Mouse (Mus musculus): ENCODE measurements at regions not wholly inside any gene's neighbourhood (a gene's known extent, or its start where the extent isn't known, plus 50 kb on each side); places are given as distances from the start of the nearest gene placed in this dataset.

- no peaks in the 10 kb centered on the region for H3K9me3 ChIP-seq (ENCODE audit: control insufficient read depth, low read length)
- H3K27ac ChIP-seq (ENCODE audit: low read length), result no peak overlapping the region
- H3K4me2 ChIP-seq (ENCODE audit: low read length), result no peak overlapping the region
- no peak overlapping the region for H3K4me3 ChIP-seq (replicated peaks; ENCODE audit: low read length)
- H3K36me3 ChIP-seq (ENCODE audit: control insufficient read depth, insufficient read depth), result no peaks in the 10 kb centered on the region
- 84% methylated on average over 2 of the region's 2 CpGs for WGBS
- H3K9ac ChIP-seq (replicated peaks; ENCODE audit: low read depth, low read length), result no peak overlapping the region
- H3K27me3 ChIP-seq (replicated peaks; ENCODE audit: control insufficient read depth, insufficient read depth, low read length), result no peaks in the 10 kb centered on the region
- no peak for ATAC-seq
- no peaks in the 10 kb centered on the region for H3K4me1 ChIP-seq (replicated peaks; ENCODE audit: control insufficient read depth, insufficient read depth, low read length)
Observed at GRCm38 (mm10) chr13:86274926-86275622, 228.4 kb upstream of the Cox7c start.

GRCm38 (mm10) chr13:86238054-86238453 lies 191.3 kb upstream of the Cox7c start:
- H3K36me3 ChIP-seq (ENCODE audit: control insufficient read depth, insufficient read depth), result no peaks in the 10 kb centered on the region
- H3K9me3 ChIP-seq (ENCODE audit: control insufficient read depth, low read length), result 0 out of 2 replicates have a peak, but pooled peaks cover 2% of the 10 kb centered on the region
- no peak overlapping the region for H3K9ac ChIP-seq (replicated peaks; ENCODE audit: low read depth, low read length)
- H3K4me3 ChIP-seq (replicated peaks; ENCODE audit: low read length), result no peak overlapping the region
- H3K27me3 ChIP-seq (replicated peaks; ENCODE audit: control insufficient read depth, insufficient read depth, low read length), result no peaks in the 10 kb centered on the region
- no peak for ATAC-seq
- H3K4me1 ChIP-seq (replicated peaks; ENCODE audit: control insufficient read depth, insufficient read depth, low read length), result no peaks in the 10 kb centered on the region
- H3K4me2 ChIP-seq (ENCODE audit: low read length), result no peak overlapping the region
- WGBS, result 88% methylated on average over 1 of the region's 1 CpGs
- H3K27ac ChIP-seq (ENCODE audit: low read length), result no peak overlapping the region

GRCm38 (mm10) chr13:86205641-86206040 lies 158.9 kb upstream of the Cox7c start:
- H3K27me3 ChIP-seq (replicated peaks; ENCODE audit: control insufficient read depth, insufficient read depth, low read length), result no peaks in the 10 kb centered on the region
- no peak overlapping the region for H3K9ac ChIP-seq (replicated peaks; ENCODE audit: low read depth, low read length)
- no peak overlapping the region for H3K27ac ChIP-seq (ENCODE audit: low read length)
- H3K36me3 ChIP-seq (ENCODE audit: control insufficient read depth, insufficient read depth), result no peaks in the 10 kb centered on the region
- H3K9me3 ChIP-seq (ENCODE audit: control insufficient read depth, low read length), result no peaks in the 10 kb centered on the region
- H3K4me2 ChIP-seq (ENCODE audit: low read length), result no peak overlapping the region
- WGBS, result 36% methylated on average over 3 of the region's 3 CpGs
- no peaks in the 10 kb centered on the region for H3K4me1 ChIP-seq (replicated peaks; ENCODE audit: control insufficient read depth, insufficient read depth, low read length)
- peak; percentile 55; the same call in 1 of the 2 replicates for ATAC-seq
- H3K4me3 ChIP-seq (replicated peaks; ENCODE audit: low read length), result no peak overlapping the region

- Histone ChIP-seq H3K27ac (ENCODE audit: low read length) (no peak overlapping the region), H3K27me3 (replicated peaks; ENCODE audit: control insufficient read depth, insufficient read depth, low read length) (no peaks in the 10 kb centered on the region), H3K9ac (replicated peaks; ENCODE audit: low read depth, low read length) (no peak overlapping the region), H3K4me1 (replicated peaks; ENCODE audit: control insufficient read depth, insufficient read depth, low read length) (no peaks in the 10 kb centered on the region), H3K4me2 (ENCODE audit: low read length) (no peak overlapping the region), H3K9me3 (ENCODE audit: control insufficient read depth, low read length) (no peaks in the 10 kb centered on the region), H3K4me3 (replicated peaks; ENCODE audit: low read length) (no peak overlapping the region), H3K36me3 (ENCODE audit: control insufficient read depth, insufficient read depth) (no peaks in the 10 kb centered on the region)
- 27% methylated on average over 2 of the region's 2 CpGs for WGBS
- ATAC-seq, result no peak
Observed at GRCm38 (mm10) chr13:86180496-86180895, 133.8 kb upstream of the Cox7c start.

- Histone ChIP-seq H3K4me2 (ENCODE audit: low read length) (no peak overlapping the region), H3K9me3 (ENCODE audit: control insufficient read depth, low read length) (no peaks in the 10 kb centered on the region), H3K9ac (replicated peaks; ENCODE audit: low read depth, low read length) (no peak overlapping the region), H3K4me1 (replicated peaks; ENCODE audit: control insufficient read depth, insufficient read depth, low read length) (no peaks in the 10 kb centered on the region), H3K4me3 (replicated peaks; ENCODE audit: low read length) (no peak overlapping the region), H3K36me3 (ENCODE audit: control insufficient read depth, insufficient read depth) (no peaks in the 10 kb centered on the region), H3K27ac (ENCODE audit: low read length) (no peak overlapping the region), H3K27me3 (replicated peaks; ENCODE audit: control insufficient read depth, insufficient read depth, low read length) (no peaks in the 10 kb centered on the region)
- ATAC-seq, result no peak
- WGBS, result 63% methylated on average over 3 of the region's 3 CpGs
Observed at GRCm38 (mm10) chr13:86147331-86147730, 100.6 kb upstream of the Cox7c start.

- no peak overlapping the region for H3K27ac ChIP-seq (ENCODE audit: low read length)
- H3K4me1 ChIP-seq (replicated peaks; ENCODE audit: control insufficient read depth, insufficient read depth, low read length), result no peaks in the 10 kb centered on the region
- no peak overlapping the region for H3K4me3 ChIP-seq (replicated peaks; ENCODE audit: low read length)
- H3K9ac ChIP-seq (replicated peaks; ENCODE audit: low read depth, low read length), result no peak overlapping the region
- no peak overlapping the region for H3K4me2 ChIP-seq (ENCODE audit: low read length)
- no peaks in the 10 kb centered on the region for H3K36me3 ChIP-seq (ENCODE audit: control insufficient read depth, insufficient read depth)
- no peak for ATAC-seq
- H3K27me3 ChIP-seq (replicated peaks; ENCODE audit: control insufficient read depth, insufficient read depth, low read length), result no peaks in the 10 kb centered on the region
- 84% methylated on average over 6 of the region's 6 CpGs for WGBS
- H3K9me3 ChIP-seq (ENCODE audit: control insufficient read depth, low read length), result no peaks in the 10 kb centered on the region
Observed at GRCm38 (mm10) chr13:86111372-86112094, 64.8 kb upstream of the Cox7c start.

- Histone ChIP-seq H3K36me3 (ENCODE audit: control insufficient read depth, insufficient read depth) (no peaks in the 10 kb centered on the region), H3K4me3 (replicated peaks; ENCODE audit: low read length) (no peak overlapping the region), H3K27ac (ENCODE audit: low read length) (no peak overlapping the region), H3K9me3 (ENCODE audit: control insufficient read depth, low read length) (no peaks in the 10 kb centered on the region), H3K27me3 (replicated peaks; ENCODE audit: control insufficient read depth, insufficient read depth, low read length) (no peaks in the 10 kb centered on the region), H3K4me2 (ENCODE audit: low read length) (no peak overlapping the region), H3K9ac (replicated peaks; ENCODE audit: low read depth, low read length) (no peak overlapping the region), H3K4me1 (replicated peaks; ENCODE audit: control insufficient read depth, insufficient read depth, low read length) (no peaks in the 10 kb centered on the region)
- WGBS, result 81% methylated on average over 1 of the region's 1 CpGs
- no peak for ATAC-seq
Observed at GRCm38 (mm10) chr13:86102212-86102611, 55.5 kb upstream of the Cox7c start.

GRCm38 (mm10) chr13:86097836-86098235 lies 51.1 kb upstream of the Cox7c start:
- H3K27me3 ChIP-seq (replicated peaks; ENCODE audit: control insufficient read depth, insufficient read depth, low read length), result no peaks in the 10 kb centered on the region
- WGBS, result 27% methylated on average over 2 of the region's 2 CpGs
- no peaks in the 10 kb centered on the region for H3K36me3 ChIP-seq (ENCODE audit: control insufficient read depth, insufficient read depth)
- no peak overlapping the region for H3K27ac ChIP-seq (ENCODE audit: low read length)
- H3K4me1 ChIP-seq (replicated peaks; ENCODE audit: control insufficient read depth, insufficient read depth, low read length), result no peaks in the 10 kb centered on the region
- H3K9ac ChIP-seq (replicated peaks; ENCODE audit: low read depth, low read length), result no peak overlapping the region
- no peak for ATAC-seq
- no peak overlapping the region for H3K4me3 ChIP-seq (replicated peaks; ENCODE audit: low read length)
- no peaks in the 10 kb centered on the region for H3K9me3 ChIP-seq (ENCODE audit: control insufficient read depth, low read length)
- H3K4me2 ChIP-seq (ENCODE audit: low read length), result no peak overlapping the region

GRCm38 (mm10) chr13:86097291-86097690 lies 50.6 kb upstream of the Cox7c start:
- Histone ChIP-seq H3K27me3 (replicated peaks; ENCODE audit: control insufficient read depth, insufficient read depth, low read length) (no peaks in the 10 kb centered on the region), H3K4me3 (replicated peaks; ENCODE audit: low read length) (no peak overlapping the region), H3K9me3 (ENCODE audit: control insufficient read depth, low read length) (no peaks in the 10 kb centered on the region), H3K9ac (replicated peaks; ENCODE audit: low read depth, low read length) (no peak overlapping the region), H3K4me2 (ENCODE audit: low read length) (no peak overlapping the region), H3K27ac (ENCODE audit: low read length) (no peak overlapping the region), H3K4me1 (replicated peaks; ENCODE audit: control insufficient read depth, insufficient read depth, low read length) (no peaks in the 10 kb centered on the region), H3K36me3 (ENCODE audit: control insufficient read depth, insufficient read depth) (no peaks in the 10 kb centered on the region)
- ATAC-seq, result no peak

All from forebrain, embryonic 16.5 days (tissue).